Mouse (Mus musculus) natural killer cell, adult 2 months (primary cell): ENCODE data around the gene 1700067P10Rik.

Experiments
- DNase-seq, 2 experiments: peaks; one replicate each; pipeline ENCODE4 v3.0.0; 2022; ENCODE audit warnings: low spot score in 2 of 2

The 1700067P10Rik gene

GRCm38 (mm10) chr17:48089019-48089418 is at the start of gene 1700067P10Rik:
TSS of gene 1700067P10Rik (plus strand) at chr17:48089319.
- no peak for DNase-seq

- DNase-seq: peak in 1 of 2 experiments; percentile 27
Observed at GRCm38 (mm10) chr17:48041351-48042287, 47.5 kb upstream of the 1700067P10Rik start.

DNA sequence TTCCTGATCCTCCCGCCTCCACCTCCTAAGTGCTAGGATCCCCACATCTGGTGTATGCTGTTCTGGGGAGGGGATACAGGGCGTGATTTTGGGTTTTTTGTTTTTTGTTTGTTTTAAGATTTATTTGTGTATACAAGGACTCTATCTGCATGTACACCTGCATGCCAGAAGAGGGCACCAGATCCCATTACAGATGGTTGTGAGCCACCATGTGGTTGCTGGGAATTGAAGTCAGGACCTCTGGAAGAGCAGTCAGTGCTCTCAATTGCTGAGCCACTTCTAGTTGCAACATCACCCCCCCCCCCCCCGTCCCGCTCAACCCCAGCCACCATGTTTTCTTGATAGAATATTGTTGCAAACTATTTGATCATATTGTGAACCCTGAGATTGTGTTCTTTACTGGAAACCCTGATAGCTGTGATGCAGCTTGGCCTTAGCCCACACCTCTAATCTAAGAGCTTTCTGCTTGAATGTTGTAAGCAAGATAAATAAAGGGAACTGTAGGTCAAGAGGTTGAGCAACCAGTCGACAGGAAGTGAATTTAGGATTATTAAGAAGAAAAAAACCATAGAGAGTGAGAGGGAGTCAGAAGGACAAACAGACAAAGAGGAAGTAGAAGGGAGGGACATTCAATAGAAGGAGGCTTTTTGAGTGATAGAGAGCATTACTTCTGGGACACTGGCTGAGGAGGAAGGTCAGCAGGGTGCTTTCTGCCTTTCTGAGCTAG is 45.8 kb upstream of the 1700067P10Rik start:
- DNase-seq: no peak

DNA sequence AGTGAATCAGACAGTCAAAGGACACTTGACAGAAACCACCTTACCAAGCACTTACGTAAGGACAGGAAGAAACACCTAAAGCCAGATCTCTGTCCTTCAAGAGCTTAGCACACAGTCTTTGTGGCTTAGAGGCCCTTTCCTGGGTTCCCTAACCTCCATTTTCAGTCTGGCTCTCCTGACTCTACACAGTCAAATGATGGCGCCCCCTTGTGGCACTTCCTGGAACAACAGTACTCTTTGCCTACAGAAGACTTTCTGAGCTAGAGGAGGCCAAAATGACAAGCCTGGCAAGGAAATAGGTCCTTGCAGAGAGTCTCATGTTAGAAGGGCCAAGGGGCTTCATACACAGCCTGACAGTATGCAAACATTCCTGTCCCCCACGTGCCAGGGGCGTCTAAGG is 43.5 kb upstream of the 1700067P10Rik start:
- peak; percentile 70 to 80 for DNase-seq

DNA sequence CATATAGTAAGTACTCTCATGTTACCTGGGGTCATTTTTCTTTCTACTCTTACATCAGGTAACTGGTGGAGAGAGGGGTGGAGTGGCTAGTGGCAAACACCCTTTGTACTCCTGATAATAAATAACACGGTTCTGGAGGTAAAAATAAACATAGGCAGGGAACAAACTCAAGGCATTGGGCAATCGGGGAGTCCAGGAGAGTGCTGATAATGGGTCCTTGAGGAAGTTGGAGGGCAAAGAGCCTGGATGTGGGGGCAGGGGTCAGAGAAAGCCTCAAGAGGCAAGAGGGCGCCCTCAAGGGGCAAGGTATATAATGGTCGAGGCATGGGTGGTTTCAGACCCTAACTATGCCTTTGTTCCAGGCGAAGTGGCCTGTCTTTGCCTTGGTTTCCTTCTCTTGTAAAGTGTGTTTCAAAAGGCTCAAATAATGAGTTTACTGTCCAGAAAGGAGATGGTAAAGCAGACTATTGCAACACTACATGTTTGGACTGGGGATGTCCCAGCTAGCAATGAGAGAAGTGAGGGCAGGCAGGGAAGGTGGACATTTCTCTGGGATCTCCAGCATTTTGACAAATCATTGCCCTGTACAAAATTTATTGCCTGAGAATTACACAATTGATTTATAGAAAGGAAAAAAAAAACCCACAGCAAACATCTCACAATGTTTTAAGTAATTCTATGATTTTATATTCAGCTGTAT is 37.3 kb upstream of the 1700067P10Rik start:
- DNase-seq: no peak

DNA sequence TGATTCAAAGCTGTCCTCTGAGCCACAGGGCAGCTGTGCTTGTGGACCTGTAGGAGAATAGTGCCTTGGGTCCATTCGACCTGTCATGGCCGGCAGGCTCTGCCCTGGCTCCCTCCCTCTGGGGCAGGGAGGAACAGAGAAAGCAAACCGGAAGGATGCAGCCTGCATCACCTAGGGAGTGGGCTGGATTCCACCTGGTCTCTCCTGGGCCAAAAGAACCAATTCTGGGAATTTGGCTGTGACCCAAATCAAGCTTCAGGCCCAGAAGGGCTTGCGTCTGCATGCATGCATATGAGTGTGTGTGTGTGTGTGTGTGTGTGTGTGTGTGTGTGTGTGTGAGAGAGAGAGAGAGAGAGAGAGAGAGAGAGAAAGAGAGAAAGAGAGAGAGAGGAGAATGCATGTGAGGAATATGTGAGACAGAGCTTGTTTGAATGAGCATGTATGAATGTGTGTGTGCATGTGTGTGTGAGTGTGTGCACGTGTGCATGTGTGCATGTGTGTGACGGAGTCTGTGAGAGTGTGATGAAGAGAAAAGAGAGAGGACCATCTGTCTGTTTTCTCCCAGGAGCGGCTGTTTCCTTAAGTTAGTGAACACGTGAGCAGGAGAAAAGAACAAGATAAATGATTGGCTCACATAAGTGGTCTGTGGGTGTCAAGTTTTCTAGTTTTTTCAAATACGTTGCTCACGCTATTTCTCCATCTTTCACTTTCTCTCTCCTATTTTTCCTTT is 36.6 kb upstream of the 1700067P10Rik start:
- DNase-seq: no peak

- no peak for DNase-seq
Observed at GRCm38 (mm10) chr17:48053646-48054045, 35.5 kb upstream of the 1700067P10Rik start.

GRCm38 (mm10) chr17:48055076-48055816 is 33.9 kb upstream of the 1700067P10Rik start:
- no peak for DNase-seq

GRCm38 (mm10) chr17:48057382-48057781 is 31.7 kb upstream of the 1700067P10Rik start:
- no peak for DNase-seq

- no peak for DNase-seq
Observed at GRCm38 (mm10) chr17:48064196-48064843, 24.8 kb upstream of the 1700067P10Rik start.

DNA sequence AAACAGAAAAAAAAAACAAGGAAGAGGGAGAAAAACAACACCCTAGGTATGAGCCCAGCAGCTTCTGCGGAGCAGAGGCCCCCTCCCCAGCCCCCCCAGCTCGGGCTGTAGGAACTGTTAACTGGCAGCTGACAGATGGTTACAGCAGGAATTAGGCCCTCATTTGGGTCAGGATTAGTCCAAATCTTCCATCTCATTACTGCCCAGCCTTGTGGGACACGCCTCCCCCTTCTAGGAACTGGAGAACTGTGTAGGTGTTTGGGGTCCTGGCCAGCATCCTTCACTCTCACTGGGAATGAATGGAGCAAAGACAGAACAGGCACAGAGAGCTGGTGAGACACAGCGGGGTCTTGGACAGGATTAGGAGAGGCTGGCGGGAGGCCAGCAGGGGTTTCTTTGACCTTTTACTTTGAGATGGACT is 24.0 kb upstream of the 1700067P10Rik start:
- no peak for DNase-seq

DNA sequence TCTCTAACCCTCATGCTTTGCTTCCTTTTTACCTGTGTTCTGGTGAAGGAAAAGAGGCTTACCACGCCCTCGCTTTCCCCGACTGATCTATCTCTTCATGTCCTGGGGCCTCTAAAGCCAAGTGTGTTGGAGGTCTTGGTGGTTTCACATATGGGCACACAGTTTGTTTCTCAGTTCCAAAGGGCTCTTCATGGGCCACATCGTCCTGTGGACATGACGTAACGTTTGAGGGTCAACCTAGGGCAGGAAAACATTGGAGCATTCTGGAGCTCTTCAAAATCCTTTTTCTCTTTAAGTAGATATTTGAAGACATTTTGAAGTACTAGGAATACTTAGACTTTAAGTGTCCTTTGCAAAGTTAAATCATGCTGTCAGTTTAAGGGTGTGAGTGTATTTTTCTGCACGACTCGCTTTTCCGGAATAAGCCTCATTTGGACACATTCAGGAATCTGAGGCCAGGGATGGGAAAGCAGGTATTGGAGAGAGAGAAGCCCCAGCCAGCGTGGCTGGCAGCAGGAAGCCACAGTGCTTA is 22.0 kb upstream of the 1700067P10Rik start:
- no peak for DNase-seq

- DNase-seq: no peak
Observed at GRCm38 (mm10) chr17:48067729-48068128, 21.4 kb upstream of the 1700067P10Rik start.

- no peak for DNase-seq
Observed at GRCm38 (mm10) chr17:48080626-48081025, 8.5 kb upstream of the 1700067P10Rik start.

- DNase-seq: no peak
Observed at GRCm38 (mm10) chr17:48089446-48089845, 327 bp downstream of the 1700067P10Rik start.

DNA sequence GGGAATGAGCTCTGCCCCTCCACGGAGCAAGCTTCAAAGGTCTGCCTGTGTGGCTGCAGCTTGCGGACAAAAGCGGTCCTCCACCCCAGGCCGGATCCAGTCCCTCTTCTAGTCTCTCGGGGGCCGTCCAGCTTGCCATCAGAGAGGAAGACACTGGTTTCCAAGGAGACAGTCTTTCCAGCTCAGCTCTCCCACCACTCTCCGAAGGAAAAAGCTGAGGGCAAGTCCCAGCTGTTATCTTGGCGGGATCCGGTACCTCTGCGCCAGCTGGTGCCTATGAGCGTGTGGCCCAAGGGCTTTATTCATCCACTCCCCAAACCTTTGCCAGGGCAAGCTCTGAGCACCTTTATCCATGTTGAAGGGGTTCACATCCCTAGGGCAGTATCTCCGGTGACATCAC is 1.2 kb downstream of the 1700067P10Rik start:
- no peak for DNase-seq

GRCm38 (mm10) chr17:48093286-48093817 is 4.2 kb downstream of the 1700067P10Rik start:
- DNase-seq: no peak

GRCm38 (mm10) chr17:48094820-48095680 is 5.9 kb downstream of the 1700067P10Rik start:
- no peak for DNase-seq

GRCm38 (mm10) chr17:48095718-48096121 is 6.6 kb downstream of the 1700067P10Rik start:
- DNase-seq: no peak
